Mouse (Mus musculus) brain, embryonic 14.5 days (tissue): Measurements from ENCODE around the gene Gm14085.

Experiments
- CTCF ChIP-seq: fragments of 200-500 bp; IDR thresholded peaks from 2 replicates; pipeline ENCODE4 v1.5.1; 2012; ENCODE audit warnings: inconsistent platforms, mild to moderate bottlenecking, moderate library complexity, borderline replicate concordance; ENCODE audit not compliant: insufficient read depth, insufficient read length; ENCODE audit errors: extremely low read depth
- POLR2A ChIP-seq: fragments of 200-500 bp; IDR thresholded peaks from 2 replicates; pipeline ENCODE4 v1.6.1; 2012; ENCODE audit warnings: mild to moderate bottlenecking, inconsistent platforms, borderline replicate concordance; ENCODE audit not compliant: poor library complexity, insufficient read depth, insufficient read length, severe bottlenecking; ENCODE audit errors: extremely low read depth

- TF ChIP-seq CTCF (no peak), POLR2A (no peak)
Observed at GRCm38 (mm10) chr2:122572438-122572837, 87.7 kb downstream of the Gm14085 start.
